Mouse (Mus musculus) kidney, embryonic 16.5 days (tissue): ENCODE measurements around the gene Actn4. TPM values are rescaled to one million over a fixed set of nuclear protein-coding genes. Genes with fewer than 3 reads are reported as not detected.
A peak's percentile ranks its signal among the peaks of the same experiment; 100 is the strongest.

Experiments
- ATAC-seq: fragments of 200-750 bp; cut with Nextera tagmentation; 2 replicates; pipeline ENCODE4 v1.8.0; 2017; ENCODE audit warnings: moderate TSS enrichment; ENCODE audit not compliant: low FRiP score, low TSS enrichment
- H3K27ac ChIP-seq: fragments of 300-500 bp; sonication (generic); 2 replicates; pipeline ENCODE4 v1.5.1; 2014; ENCODE audit warnings: low read length
- H3K27me3 ChIP-seq: fragments of 300-500 bp; sonication (generic); 2 replicates; pipeline ENCODE4 v1.6.1; 2014; ENCODE audit warnings: low read length, control low read depth, mixed read lengths; ENCODE audit not compliant: insufficient read depth
- H3K36me3 ChIP-seq: fragments of 300-500 bp; sonication (generic); 2 replicates; pipeline ENCODE4 v1.6.1; 2014; ENCODE audit warnings: low read length, control low read depth, mixed read lengths; ENCODE audit not compliant: insufficient read depth
- H3K4me1 ChIP-seq: fragments of 300-500 bp; sonication (generic); 2 replicates; pipeline ENCODE4 v1.6.1; 2014; ENCODE audit warnings: low read length, control low read depth, mixed read lengths; ENCODE audit not compliant: insufficient read depth
- H3K4me2 ChIP-seq: fragments of 300-500 bp; sonication (generic); replicated peaks from 2 replicates; pipeline ENCODE4 v1.6.1; 2014; ENCODE audit warnings: low read depth, low read length
- H3K4me3 ChIP-seq: fragments of 300-500 bp; sonication (generic); 2 replicates; pipeline ENCODE4 v1.5.1; 2014; ENCODE audit warnings: mild to moderate bottlenecking, low read length
- H3K9ac ChIP-seq: fragments of 300-500 bp; sonication (generic); replicated peaks from 2 replicates; pipeline ENCODE4 v1.6.1; 2014; ENCODE audit warnings: low read length
- H3K9me3 ChIP-seq: fragments of 300-500 bp; sonication (generic); 2 replicates; pipeline ENCODE4 v1.6.1; 2016; ENCODE audit warnings: low read length, control low read depth
- WGBS: fragments of 180-500 bp; shearing (Covaris S2); extraction: QIAGEN DNeasy Blood & Tissue Kit; methylation state at CpG from one replicate; pipeline ENCODE4 v1.1.7; 2014; 5-methylcytosine and 5-hydroxymethylcytosine counted together
- polyA plus RNA-seq: library from polyadenylated mRNA; unstranded; fragments of >200 nt; fragmentation: Nextera tagmentation; extraction: Ambion mirVana; gene quantifications from 2 replicates; pipeline ENCODE4 v1.2.1, GENCODE M21; 2015

The Actn4 gene
- 360 and 374 TPM in 2 replicates for polyA plus RNA-seq

- Histone ChIP-seq H3K4me3 (peak within 1 kb of the TSS; percentile 98), H3K36me3 (no peaks in the 10 kb centered on the region), H3K9ac (peak within 1 kb of the TSS; percentile 98), H3K4me2 (peak within 1 kb of the TSS; percentile 64), H3K9me3 (no peaks in the 10 kb centered on the region), H3K27ac (peak within 1 kb of the TSS; percentile 89), H3K4me1 (peaks cover 48% of the 10 kb centered on the region), H3K27me3 (no peaks in the 10 kb centered on the region)
- under 1% methylated on average over 76 of the region's 76 CpGs for WGBS
- peak; percentile 91 for ATAC-seq
Measured at GRCm38 (mm10) chr7:28961927-28962670, at the start of gene Actn4. Gene Actn4 (minus strand): TSS chr7:28962340.

GRCm38 (mm10) chr7:29008714-29009113, 46.6 kb upstream of the Actn4 start:
- Histone ChIP-seq H3K4me2 (no peak overlapping the region), H3K4me3 (no peak overlapping the region), H3K9me3 (no peaks in the 10 kb centered on the region), H3K4me1 (no peaks in the 10 kb centered on the region), H3K36me3 (no peaks in the 10 kb centered on the region), H3K9ac (no peak overlapping the region), H3K27me3 (no peaks in the 10 kb centered on the region), H3K27ac (no peak overlapping the region)
- 69% methylated on average over 9 of the region's 9 CpGs for WGBS
- ATAC-seq: no peak

- Histone ChIP-seq H3K27ac (no peak overlapping the region), H3K9me3 (no peaks in the 10 kb centered on the region), H3K9ac (no peak overlapping the region), H3K4me1 (no peaks in the 10 kb centered on the region), H3K4me3 (no peak overlapping the region), H3K27me3 (no peaks in the 10 kb centered on the region), H3K36me3 (no peaks in the 10 kb centered on the region), H3K4me2 (no peak overlapping the region)
- WGBS: 93% methylated on average over 10 of the region's 10 CpGs
- ATAC-seq: no peak
Measured at GRCm38 (mm10) chr7:29008171-29008570, 46.0 kb upstream of the Actn4 start.

GRCm38 (mm10) chr7:29007224-29008101, 45.3 kb upstream of the Actn4 start:
- ATAC-seq: no peak
- Histone ChIP-seq H3K9ac (no peak overlapping the region), H3K4me2 (no peak overlapping the region), H3K4me1 (no peaks in the 10 kb centered on the region), H3K27ac (no peak overlapping the region), H3K4me3 (no peak overlapping the region), H3K9me3 (no peaks in the 10 kb centered on the region), H3K36me3 (no peaks in the 10 kb centered on the region), H3K27me3 (no peaks in the 10 kb centered on the region)
- 77% methylated on average over 9 of the region's 9 CpGs for WGBS

GRCm38 (mm10) chr7:29000651-29001605, 38.8 kb upstream of the Actn4 start:
- Histone ChIP-seq H3K4me1 (peaks cover 6% of the 10 kb centered on the region; the same call in 1 of the 2 replicates), H3K9ac (peak overlapping the region; percentile 79), H3K27me3 (no peaks in the 10 kb centered on the region), H3K4me2 (peak overlapping the region; percentile 98), H3K4me3 (peak overlapping the region; percentile 58), H3K9me3 (no peaks in the 10 kb centered on the region), H3K27ac (peak overlapping the region; percentile 73), H3K36me3 (no peaks in the 10 kb centered on the region)
- WGBS: 4% methylated on average over 43 of the region's 43 CpGs
- ATAC-seq: peak; percentile 86

GRCm38 (mm10) chr7:28993402-28993801, 31.3 kb upstream of the Actn4 start:
- Histone ChIP-seq H3K4me1 (no peaks in the 10 kb centered on the region), H3K9ac (no peak overlapping the region), H3K4me3 (no peak overlapping the region), H3K36me3 (no peaks in the 10 kb centered on the region), H3K27me3 (no peaks in the 10 kb centered on the region), H3K9me3 (no peaks in the 10 kb centered on the region), H3K4me2 (no peak overlapping the region), H3K27ac (no peak overlapping the region)
- no peak for ATAC-seq
- whole genome bisulfite sequencing: 87% methylated on average over 3 of the region's 3 CpGs

GRCm38 (mm10) chr7:28992997-28993396, 30.9 kb upstream of the Actn4 start:
- Histone ChIP-seq H3K27ac (no peak overlapping the region), H3K4me2 (no peak overlapping the region), H3K27me3 (no peaks in the 10 kb centered on the region), H3K4me3 (no peak overlapping the region), H3K4me1 (no peaks in the 10 kb centered on the region), H3K9me3 (no peaks in the 10 kb centered on the region), H3K36me3 (no peaks in the 10 kb centered on the region), H3K9ac (no peak overlapping the region)
- no peak for ATAC-seq
- 85% methylated on average over 3 of the region's 3 CpGs for WGBS

- 76% methylated on average over 5 of the region's 5 CpGs for WGBS
- no peaks in the 10 kb centered on the region for H3K9me3 ChIP-seq
- no peak overlapping the region for H3K4me2 ChIP-seq
- H3K36me3 ChIP-seq: no peaks in the 10 kb centered on the region
- H3K4me3 ChIP-seq: no peak overlapping the region
- no peak overlapping the region for H3K9ac ChIP-seq
- no peak for ATAC-seq
- H3K4me1 ChIP-seq: no peaks in the 10 kb centered on the region
- no peak overlapping the region for H3K27ac ChIP-seq
- H3K27me3 ChIP-seq: no peaks in the 10 kb centered on the region
Measured at GRCm38 (mm10) chr7:28991616-28992015, 29.5 kb upstream of the Actn4 start.

- no peaks in the 10 kb centered on the region for H3K9me3 ChIP-seq
- H3K27ac ChIP-seq: no peak overlapping the region
- no peaks in the 10 kb centered on the region for H3K36me3 ChIP-seq
- no peaks in the 10 kb centered on the region for H3K27me3 ChIP-seq
- no peak for ATAC-seq
- 62% methylated on average over 14 of the region's 14 CpGs for WGBS
- H3K4me3 ChIP-seq: no peak overlapping the region
- no peaks in the 10 kb centered on the region for H3K4me1 ChIP-seq
- H3K4me2 ChIP-seq: no peak overlapping the region
- no peak overlapping the region for H3K9ac ChIP-seq
Measured at GRCm38 (mm10) chr7:28990766-28991273, 28.7 kb upstream of the Actn4 start.
